Mouse (Mus musculus) megakaryocyte, embryonic 14.5 days (primary cell): Measurements from ENCODE around the gene Wdpcp.

Experiments
- FLI1 ChIP-seq: IDR thresholded peaks from 2 replicates; pipeline ENCODE4 v1.6.1; 2012; ENCODE audit warnings: low read length, inconsistent platforms, mixed read lengths
- GATA1 ChIP-seq: IDR thresholded peaks from 3 replicates; pipeline ENCODE4 v1.6.1; 2012; ENCODE audit warnings: mixed read lengths, low read length, inconsistent platforms, borderline replicate concordance

GRCm38 (mm10) chr11:21644231-21644630 lies 72.2 kb downstream of the Wdpcp start:
- no peak for TF ChIP-seq GATA1
- no peak for TF ChIP-seq FLI1
